Mouse (Mus musculus) testis, adult 2 months (tissue): ENCODE data around the gene Pdzrn4.

ENCODE experiments used
- CTCF ChIP-seq: fragments of 200-500 bp; IDR thresholded peaks from 2 replicates; pipeline ENCODE4 v1.5.1; 2012; ENCODE audit warnings: low read depth, mild to moderate bottlenecking, inconsistent platforms, low read length, moderate library complexity; ENCODE audit not compliant: control insufficient read depth, insufficient read depth, insufficient replicate concordance
- POLR2A ChIP-seq: fragments of 200-500 bp; IDR thresholded peaks from 2 replicates; pipeline ENCODE4 v1.6.1; 2012; ENCODE audit warnings: low read depth, mild to moderate bottlenecking, inconsistent platforms, low read length, moderate library complexity; ENCODE audit not compliant: control insufficient read depth

DNA sequence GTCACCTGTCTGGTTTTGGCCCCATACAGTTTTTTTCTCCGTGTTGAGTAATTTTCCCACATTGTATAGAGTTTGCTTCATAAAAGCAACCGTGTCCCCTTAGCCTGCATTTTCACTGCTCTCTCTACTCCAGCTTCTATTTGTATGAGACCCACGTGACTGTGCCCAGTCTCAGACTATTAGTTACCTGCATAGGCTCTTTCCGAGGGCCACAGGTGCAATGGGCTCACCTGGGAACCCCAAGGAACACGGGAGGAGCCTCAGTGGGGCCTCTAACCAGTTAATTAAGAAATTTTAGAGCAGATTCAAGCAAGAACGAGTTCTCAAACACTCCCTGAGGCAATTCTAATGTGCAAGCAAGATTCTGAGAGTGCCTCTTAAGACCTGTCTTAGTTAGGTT lies 281.7 kb downstream of the Pdzrn4 start:
- TF ChIP-seq CTCF (no peak), POLR2A (no peak)
